Mouse (Mus musculus): ENCODE measurements at regions not wholly inside any gene's neighbourhood (a gene's known extent, or its start where the extent isn't known, plus 50 kb on each side); places are given as distances from the start of the nearest gene placed in this dataset.

- Histone ChIP-seq H3K36me3 (ENCODE audit: control insufficient read depth, insufficient read depth, low read length) (no peaks in the 10 kb centered on the region), H3K4me3 (ENCODE audit: control insufficient read depth, low read depth, low read length) (no peak overlapping the region), H3K4me1 (ENCODE audit: control insufficient read depth, insufficient read depth, low read length) (no peaks in the 10 kb centered on the region), H3K27ac (ENCODE audit: control insufficient read depth, insufficient read depth, low read depth, low read length) (no peak overlapping the region), H3K27me3 (ENCODE audit: control insufficient read depth, insufficient read depth, low read length) (no peaks in the 10 kb centered on the region)
- TF ChIP-seq CTCF (IDR thresholded peaks at IDR 0.05; ENCODE audit: control insufficient read depth, insufficient read depth, insufficient replicate concordance, low read depth, low read length), result no peak
- TF ChIP-seq POLR2A (IDR thresholded peaks at IDR 0.05; ENCODE audit: control insufficient read depth, low read depth, low read length), result no peak
Observed at GRCm38 (mm10) chr16:77685651-77686190, 83.8 kb upstream of the Gm11146 start.

- TF ChIP-seq CTCF (IDR thresholded peaks at IDR 0.05; ENCODE audit: control insufficient read depth, insufficient read depth, insufficient replicate concordance, low read depth, low read length) (no peak), POLR2A (IDR thresholded peaks at IDR 0.05; ENCODE audit: control insufficient read depth, low read depth, low read length) (no peak)
- no peaks in the 10 kb centered on the region for H3K27me3 ChIP-seq (ENCODE audit: control insufficient read depth, insufficient read depth, low read length)
- H3K4me3 ChIP-seq (ENCODE audit: control insufficient read depth, low read depth, low read length), result no peak overlapping the region
- H3K4me1 ChIP-seq (ENCODE audit: control insufficient read depth, insufficient read depth, low read length), result no peaks in the 10 kb centered on the region
- H3K27ac ChIP-seq (ENCODE audit: control insufficient read depth, insufficient read depth, low read depth, low read length), result no peak overlapping the region
- H3K36me3 ChIP-seq (ENCODE audit: control insufficient read depth, insufficient read depth, low read length), result no peaks in the 10 kb centered on the region
Observed at GRCm38 (mm10) chr16:77684521-77684920, 82.6 kb upstream of the Gm11146 start.

GRCm38 (mm10) chr16:77679234-77679633 lies 77.3 kb upstream of the Gm11146 start:
- Histone ChIP-seq H3K4me3 (ENCODE audit: control insufficient read depth, low read depth, low read length) (no peak overlapping the region), H3K27ac (ENCODE audit: control insufficient read depth, insufficient read depth, low read depth, low read length) (no peak overlapping the region), H3K27me3 (ENCODE audit: control insufficient read depth, insufficient read depth, low read length) (no peaks in the 10 kb centered on the region), H3K36me3 (ENCODE audit: control insufficient read depth, insufficient read depth, low read length) (no peaks in the 10 kb centered on the region), H3K4me1 (ENCODE audit: control insufficient read depth, insufficient read depth, low read length) (no peaks in the 10 kb centered on the region)
- TF ChIP-seq CTCF (IDR thresholded peaks at IDR 0.05; ENCODE audit: control insufficient read depth, insufficient read depth, insufficient replicate concordance, low read depth, low read length) (no peak), POLR2A (IDR thresholded peaks at IDR 0.05; ENCODE audit: control insufficient read depth, low read depth, low read length) (no peak)

GRCm38 (mm10) chr16:77676805-77677204 lies 74.9 kb upstream of the Gm11146 start:
- TF ChIP-seq POLR2A (IDR thresholded peaks at IDR 0.05; ENCODE audit: control insufficient read depth, low read depth, low read length), result no peak
- no peak for TF ChIP-seq CTCF (IDR thresholded peaks at IDR 0.05; ENCODE audit: control insufficient read depth, insufficient read depth, insufficient replicate concordance, low read depth, low read length)
- Histone ChIP-seq H3K27me3 (ENCODE audit: control insufficient read depth, insufficient read depth, low read length) (no peaks in the 10 kb centered on the region), H3K4me1 (ENCODE audit: control insufficient read depth, insufficient read depth, low read length) (no peaks in the 10 kb centered on the region), H3K27ac (ENCODE audit: control insufficient read depth, insufficient read depth, low read depth, low read length) (no peak overlapping the region), H3K36me3 (ENCODE audit: control insufficient read depth, insufficient read depth, low read length) (no peaks in the 10 kb centered on the region), H3K4me3 (ENCODE audit: control insufficient read depth, low read depth, low read length) (no peak overlapping the region)

GRCm38 (mm10) chr16:77675885-77676597 lies 74.1 kb upstream of the Gm11146 start:
- no peaks in the 10 kb centered on the region for H3K27me3 ChIP-seq (ENCODE audit: control insufficient read depth, insufficient read depth, low read length)

GRCm38 (mm10) chr16:77671253-77671652 lies 69.4 kb upstream of the Gm11146 start:
- no peak for TF ChIP-seq CTCF (IDR thresholded peaks at IDR 0.05; ENCODE audit: control insufficient read depth, insufficient read depth, insufficient replicate concordance, low read depth, low read length)
- no peak for TF ChIP-seq POLR2A (IDR thresholded peaks at IDR 0.05; ENCODE audit: control insufficient read depth, low read depth, low read length)
- Histone ChIP-seq H3K27me3 (ENCODE audit: control insufficient read depth, insufficient read depth, low read length) (no peaks in the 10 kb centered on the region), H3K4me3 (ENCODE audit: control insufficient read depth, low read depth, low read length) (no peak overlapping the region), H3K4me1 (ENCODE audit: control insufficient read depth, insufficient read depth, low read length) (peaks cover 2% of the 10 kb centered on the region), H3K36me3 (ENCODE audit: control insufficient read depth, insufficient read depth, low read length) (no peaks in the 10 kb centered on the region), H3K27ac (ENCODE audit: control insufficient read depth, insufficient read depth, low read depth, low read length) (no peak overlapping the region)

More at GRCm38 (mm10) chr16:77675885-77676597, 74.1 kb upstream of the Gm11146 start:
- Histone ChIP-seq H3K36me3 (ENCODE audit: control insufficient read depth, insufficient read depth, low read length) (no peaks in the 10 kb centered on the region), H3K4me3 (ENCODE audit: control insufficient read depth, low read depth, low read length) (no peak overlapping the region), H3K4me1 (ENCODE audit: control insufficient read depth, insufficient read depth, low read length) (no peaks in the 10 kb centered on the region), H3K27ac (ENCODE audit: control insufficient read depth, insufficient read depth, low read depth, low read length) (no peak overlapping the region)
- TF ChIP-seq POLR2A (IDR thresholded peaks at IDR 0.05; ENCODE audit: control insufficient read depth, low read depth, low read length) (no peak), CTCF (IDR thresholded peaks at IDR 0.05; ENCODE audit: control insufficient read depth, insufficient read depth, insufficient replicate concordance, low read depth, low read length) (no peak)

GRCm38 (mm10) chr16:77665781-77666180 lies 63.9 kb upstream of the Gm11146 start:
- H3K36me3 ChIP-seq (ENCODE audit: control insufficient read depth, insufficient read depth, low read length), result no peaks in the 10 kb centered on the region
- no peak overlapping the region for H3K4me3 ChIP-seq (ENCODE audit: control insufficient read depth, low read depth, low read length)
- H3K4me1 ChIP-seq (ENCODE audit: control insufficient read depth, insufficient read depth, low read length), result peaks cover 2% of the 10 kb centered on the region
- H3K27ac ChIP-seq (ENCODE audit: control insufficient read depth, insufficient read depth, low read depth, low read length), result no peak overlapping the region
- TF ChIP-seq POLR2A (IDR thresholded peaks at IDR 0.05; ENCODE audit: control insufficient read depth, low read depth, low read length) (no peak), CTCF (IDR thresholded peaks at IDR 0.05; ENCODE audit: control insufficient read depth, insufficient read depth, insufficient replicate concordance, low read depth, low read length) (no peak)
- H3K27me3 ChIP-seq (ENCODE audit: control insufficient read depth, insufficient read depth, low read length), result no peaks in the 10 kb centered on the region
